Mouse (Mus musculus): Measurements from ENCODE around the gene Msh3.

The Msh3 gene

DNA sequence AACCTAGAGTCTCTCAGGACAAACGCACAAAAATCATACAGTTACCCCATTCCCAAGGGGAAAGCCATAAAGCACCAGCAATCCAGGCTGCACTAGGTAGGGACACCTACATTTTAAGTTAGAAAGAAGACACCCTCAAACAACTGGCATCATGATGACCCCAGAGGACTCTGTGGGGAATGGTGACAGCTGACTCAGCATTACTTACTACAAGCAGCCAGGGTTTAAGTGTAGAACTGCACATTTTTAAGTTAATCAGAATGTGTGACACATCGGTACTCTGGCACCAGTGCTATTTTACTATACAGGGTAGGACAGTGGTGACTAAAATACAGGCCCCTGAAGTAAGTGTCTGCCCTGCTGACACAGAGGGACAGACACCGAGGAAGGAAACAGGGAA lies 24.2 kb downstream of the Msh3 start:
- DNase-seq (ENCODE audit: low spot score in 2 of 2): no peak

DNA sequence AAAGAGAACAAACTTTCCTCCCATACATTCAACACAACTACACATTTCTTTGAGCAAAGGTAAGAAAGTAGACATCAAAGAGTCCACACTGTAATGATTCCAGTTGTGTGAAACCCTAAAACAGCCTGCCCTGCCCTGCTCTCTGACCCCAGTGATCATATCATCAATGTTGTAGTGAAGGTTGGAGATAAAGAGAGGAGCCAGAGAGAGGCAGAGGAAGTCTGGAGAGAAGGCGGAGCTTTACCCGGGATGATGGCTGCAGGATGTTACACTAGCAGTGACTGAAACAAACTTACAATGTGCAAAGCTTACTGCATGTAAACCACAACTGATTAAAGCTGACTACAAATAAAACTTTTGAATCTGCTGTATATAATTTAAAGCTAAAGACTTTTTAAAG lies 26.8 kb downstream of the Msh3 start:
- no peak for DNase-seq (ENCODE audit: low spot score in 2 of 2)

DNA sequence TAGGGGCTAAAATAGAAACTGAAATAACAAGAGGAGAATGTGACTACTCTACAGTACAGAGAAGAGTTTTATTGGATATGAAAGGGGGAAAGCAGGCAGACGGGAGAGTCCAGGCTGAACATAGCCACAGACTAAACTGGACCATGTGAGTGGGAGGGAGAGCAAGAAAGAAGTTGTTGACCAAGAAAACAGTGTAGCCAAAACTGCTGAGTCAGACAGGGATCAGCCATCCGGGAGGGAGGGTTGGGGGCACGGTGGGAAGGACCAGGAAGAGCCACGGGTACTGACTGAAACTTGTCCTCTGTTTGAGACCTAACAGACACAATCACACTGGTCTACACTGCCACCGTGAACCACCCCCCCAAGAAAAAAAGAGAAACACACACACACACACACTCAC lies 28.8 kb downstream of the Msh3 start:
- no peak for DNase-seq (ENCODE audit: low spot score in 2 of 2)

DNA sequence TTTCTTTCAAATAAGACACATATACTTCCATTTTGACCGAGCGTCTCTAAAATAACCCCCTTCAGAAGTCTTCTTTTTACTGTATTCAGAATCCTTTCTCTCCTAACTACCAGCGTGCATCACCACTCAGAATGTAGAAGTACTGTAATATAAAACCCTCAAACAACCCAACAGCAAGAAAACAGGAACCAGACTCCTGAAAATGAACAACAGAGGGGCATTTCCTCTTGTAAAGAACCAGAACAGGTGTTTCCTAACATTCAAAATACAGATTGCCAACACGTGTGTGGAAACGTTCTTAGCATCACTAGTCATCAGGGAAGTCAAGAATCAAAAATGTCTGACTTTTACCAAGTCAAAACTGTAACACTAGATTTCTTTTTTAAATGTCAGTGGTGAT lies 34.0 kb downstream of the Msh3 start:
- no peak for DNase-seq (ENCODE audit: low spot score in 2 of 2)

DNA sequence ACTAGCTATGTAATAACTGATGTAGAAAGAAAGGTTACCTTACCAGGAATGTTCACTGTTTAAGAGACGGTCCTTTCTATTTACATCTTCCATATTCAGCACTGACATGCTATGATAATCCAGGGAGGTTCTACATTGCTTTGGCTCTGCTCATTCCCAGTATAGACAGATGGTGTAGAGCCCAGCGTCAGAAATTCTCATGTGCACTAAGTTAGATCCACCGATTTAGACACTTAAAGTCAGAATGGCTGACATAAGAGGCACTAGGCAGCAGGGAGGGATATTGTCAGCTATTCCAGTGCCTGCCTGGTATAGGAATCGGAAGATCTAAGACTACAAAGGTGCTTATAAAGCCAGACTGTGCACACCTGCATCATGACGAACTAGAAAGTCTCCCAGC lies 40.2 kb downstream of the Msh3 start:
- DNase-seq (ENCODE audit: low spot score in 2 of 2): no peak

DNA sequence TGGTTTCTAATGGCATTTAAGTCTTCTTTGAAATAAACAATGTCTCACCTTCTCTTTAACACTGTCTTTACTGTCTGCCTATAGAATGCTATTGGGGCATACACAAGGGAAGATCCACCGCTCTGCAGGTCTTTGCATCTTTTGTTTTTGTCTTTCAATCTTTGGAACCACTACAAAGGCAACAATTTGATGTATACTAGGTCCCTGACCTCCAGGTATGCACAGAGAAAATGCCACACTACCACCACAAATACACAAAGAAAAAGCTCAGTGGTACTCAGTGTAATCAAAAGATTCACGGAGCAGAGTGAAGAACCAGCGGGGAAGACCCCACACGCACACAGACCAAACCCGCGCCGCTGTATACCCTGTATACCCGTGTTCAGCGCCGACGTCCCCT lies 49.1 kb downstream of the Msh3 start, which contains the start of gene Gm20379:
Gm20379 (plus strand) TSS at position 301 of the 400 bp plus-strand sequence.
- no peak for DNase-seq (ENCODE audit: low spot score in 2 of 2)

DNA sequence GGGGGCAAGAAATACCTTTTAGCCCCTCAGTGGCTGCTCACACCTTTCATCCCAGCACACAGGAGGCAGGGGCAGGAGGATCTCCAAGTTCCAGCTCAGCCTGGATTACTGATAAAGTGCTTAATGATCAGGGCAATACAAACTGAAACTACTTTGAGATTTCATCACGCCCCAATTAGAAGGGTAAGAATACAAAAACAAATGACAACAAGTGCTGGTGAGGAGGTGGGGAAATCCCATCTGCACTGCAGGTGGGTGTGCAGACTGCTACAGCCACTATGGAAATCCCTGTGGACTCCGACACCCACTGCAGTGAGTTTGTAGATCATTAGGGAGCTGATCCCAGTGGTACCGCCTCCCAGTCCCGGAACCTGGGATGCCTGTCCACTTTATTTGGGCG lies 50.5 kb downstream of the Msh3 start:
- DNase-seq (ENCODE audit: low spot score in 2 of 2): no peak

DNA sequence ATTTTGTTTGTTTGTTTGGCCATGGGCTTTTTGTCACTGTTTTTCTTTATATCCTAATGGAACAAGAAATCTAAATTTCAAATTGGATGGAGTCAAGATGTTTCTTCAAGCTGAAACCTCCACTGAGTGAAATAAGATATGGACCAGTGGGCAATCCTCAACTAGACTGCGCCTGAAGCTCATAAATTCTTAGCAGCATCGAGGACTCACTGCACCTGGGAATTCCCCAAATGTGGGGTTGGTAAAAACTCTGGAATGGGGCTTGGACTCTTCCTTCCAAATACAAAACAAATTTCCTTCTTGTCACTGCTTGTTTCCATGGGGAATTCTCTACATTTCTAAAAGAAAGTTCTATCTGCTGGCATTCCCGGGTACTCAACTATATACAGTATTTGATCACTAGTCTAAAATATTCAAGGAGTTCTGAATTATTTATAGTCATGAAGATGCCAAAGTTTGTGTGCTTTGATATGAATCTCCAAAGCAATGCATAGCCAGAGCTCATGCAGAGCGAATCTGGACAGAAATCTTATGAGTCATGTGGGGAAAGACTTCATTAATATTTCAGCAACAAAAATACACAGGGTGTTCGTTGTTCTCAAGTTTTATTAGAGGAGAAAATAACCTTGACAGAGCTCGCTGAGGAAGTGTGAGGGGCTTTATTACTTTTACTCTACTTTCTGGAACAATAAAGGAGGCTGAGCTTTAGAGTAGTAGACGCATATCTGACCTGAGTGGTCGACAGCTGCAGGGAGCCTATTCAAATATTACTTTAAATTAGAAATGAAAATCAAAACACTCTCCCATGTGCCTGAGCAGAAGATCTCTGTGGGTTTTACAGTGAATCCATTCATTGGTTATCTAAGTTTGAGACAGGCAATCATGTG lies 51.5 kb downstream of the Msh3 start:
- no peak for DNase-seq (ENCODE audit: low spot score in 2 of 2)

DNA sequence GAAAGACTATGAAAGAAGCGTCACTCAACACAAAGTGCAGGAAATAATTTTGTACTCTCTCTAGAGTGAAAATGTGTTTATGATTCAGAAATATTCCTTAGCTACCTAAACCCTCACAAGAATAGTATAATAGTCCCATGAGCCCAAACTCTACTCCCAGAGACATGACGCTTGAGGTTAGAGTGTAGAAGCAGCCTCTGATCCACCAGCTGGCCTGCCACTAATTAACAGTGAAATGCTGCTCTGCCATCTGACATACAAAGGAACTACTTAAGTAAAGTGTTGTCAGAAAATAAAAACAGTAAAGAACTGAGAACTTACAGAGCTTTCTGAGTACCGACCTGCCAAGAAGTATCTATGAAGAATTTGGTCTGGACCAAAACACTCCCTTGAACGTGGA lies 52.3 kb downstream of the Msh3 start:
- no peak for DNase-seq (ENCODE audit: low spot score in 2 of 2)

DNA sequence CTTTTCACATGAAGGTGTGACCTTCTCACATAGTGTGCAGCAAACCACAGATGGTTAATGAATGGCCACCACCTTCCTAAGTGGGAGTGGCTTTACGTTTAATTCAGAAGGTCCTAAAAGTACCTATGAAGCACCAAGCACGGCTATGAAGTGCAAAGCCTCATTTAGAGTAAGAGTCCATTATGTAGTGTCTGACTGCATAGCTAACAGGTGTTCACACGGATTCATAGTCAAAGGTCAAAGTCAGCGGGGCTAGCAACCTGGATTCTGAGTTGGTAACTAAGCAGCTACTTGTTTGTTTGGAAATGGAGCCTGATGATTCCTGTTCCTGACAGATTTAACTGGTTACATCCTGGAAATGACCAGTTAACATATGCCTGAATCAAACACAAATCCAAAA lies 53.0 kb downstream of the Msh3 start:
- no peak for DNase-seq (ENCODE audit: low spot score in 2 of 2)

DNA sequence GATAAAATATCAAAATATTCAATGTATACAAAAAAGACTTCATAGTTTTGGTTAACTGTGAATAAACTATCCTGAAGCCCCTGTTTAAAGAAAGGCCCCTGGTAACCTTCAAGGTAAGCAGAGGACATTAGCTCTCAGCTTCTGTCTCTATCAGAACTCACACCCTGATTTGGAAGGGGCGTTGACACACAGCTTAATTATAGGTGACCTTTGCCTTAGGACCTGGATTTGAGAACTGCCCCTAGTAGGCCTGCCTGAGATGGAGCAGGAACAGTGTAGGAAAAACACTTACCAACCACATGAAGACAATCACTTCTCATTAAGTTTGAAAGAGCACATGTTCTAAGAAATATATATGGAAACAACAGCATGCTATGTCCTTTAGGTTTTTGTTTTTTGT lies 55.3 kb downstream of the Msh3 start:
- no peak for DNase-seq (ENCODE audit: low spot score in 2 of 2)

DNA sequence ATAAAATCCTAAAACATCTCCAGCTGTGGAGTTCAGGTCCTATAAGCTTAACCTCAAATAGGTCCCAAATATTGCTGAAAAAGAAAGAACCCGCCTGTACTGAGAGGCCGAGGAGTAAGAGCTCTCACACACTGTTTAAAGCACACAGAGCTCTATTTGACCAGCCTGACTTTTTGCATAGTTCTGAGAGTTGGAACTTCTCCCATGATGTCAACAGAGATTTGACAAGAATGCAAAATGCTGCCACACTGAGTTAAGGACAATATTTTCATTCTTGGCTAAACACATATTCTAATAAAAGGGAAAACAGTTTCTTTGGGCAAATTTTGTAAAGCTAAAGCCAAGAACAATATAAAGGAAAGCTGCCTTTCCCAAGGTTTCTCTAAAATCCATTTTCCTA lies 57.8 kb downstream of the Msh3 start:
- DNase-seq (ENCODE audit: low spot score in 2 of 2): no peak

DNA sequence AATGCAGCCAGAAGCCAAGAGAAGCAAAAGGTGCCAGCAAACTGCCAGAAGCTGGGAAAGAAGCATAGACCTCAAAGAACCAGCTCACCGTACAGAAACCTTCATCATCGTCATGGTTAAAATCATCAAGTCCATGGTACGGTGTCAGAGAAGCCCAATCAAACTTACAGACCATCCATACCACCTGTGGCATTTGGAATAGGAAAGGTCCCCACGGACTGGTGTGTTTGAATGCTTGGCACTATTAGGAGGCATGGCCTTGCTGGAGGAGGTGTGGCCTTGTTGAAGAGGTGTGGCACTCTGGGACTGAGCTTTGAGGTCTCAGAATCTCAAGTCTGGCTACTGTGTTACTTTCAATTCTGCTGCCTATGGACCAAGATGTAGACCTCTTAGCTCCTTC lies 58.3 kb downstream of the Msh3 start:
- DNase-seq (ENCODE audit: low spot score in 2 of 2): no peak

DNA sequence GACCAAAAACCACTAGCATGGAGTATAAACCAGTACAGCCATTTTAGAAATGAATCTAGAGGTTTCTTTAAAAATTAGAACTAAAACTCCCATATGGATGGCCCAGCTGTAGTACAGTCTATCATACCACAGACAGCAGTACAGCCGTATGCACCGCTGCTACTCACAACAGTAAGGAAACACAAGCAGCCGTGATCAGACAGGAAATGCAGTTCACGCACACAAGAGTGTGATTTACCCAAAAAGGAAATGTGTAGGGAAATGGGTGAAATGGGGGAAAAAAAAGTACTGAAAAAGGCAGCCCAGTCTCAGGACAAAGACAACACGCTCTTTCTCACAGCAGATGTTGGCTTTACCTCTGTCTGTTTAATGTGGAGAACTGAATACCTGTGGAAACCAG lies 60.9 kb downstream of the Msh3 start:
- DNase-seq (ENCODE audit: low spot score in 2 of 2): no peak

DNA sequence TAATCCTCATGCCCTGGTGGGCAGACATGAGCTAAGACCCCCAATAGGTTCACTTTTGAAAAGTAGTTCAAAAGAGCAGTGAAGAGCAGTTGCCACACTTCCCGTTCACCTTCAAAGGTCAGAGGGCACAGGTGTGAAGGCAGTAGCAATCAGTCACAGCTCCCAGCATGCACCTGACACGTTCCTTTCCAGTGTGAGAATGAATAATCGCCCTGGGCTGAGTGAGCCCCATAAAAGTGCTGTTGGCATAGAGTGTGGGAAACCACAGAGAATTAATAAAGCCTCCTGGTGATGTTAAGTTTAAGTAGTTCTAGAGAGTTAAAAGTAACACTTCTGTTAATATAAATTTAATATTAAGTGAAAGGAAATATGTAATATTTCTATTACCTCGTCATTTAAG lies 63.2 kb downstream of the Msh3 start:
- no peak for DNase-seq (ENCODE audit: low spot score in 2 of 2)

DNA sequence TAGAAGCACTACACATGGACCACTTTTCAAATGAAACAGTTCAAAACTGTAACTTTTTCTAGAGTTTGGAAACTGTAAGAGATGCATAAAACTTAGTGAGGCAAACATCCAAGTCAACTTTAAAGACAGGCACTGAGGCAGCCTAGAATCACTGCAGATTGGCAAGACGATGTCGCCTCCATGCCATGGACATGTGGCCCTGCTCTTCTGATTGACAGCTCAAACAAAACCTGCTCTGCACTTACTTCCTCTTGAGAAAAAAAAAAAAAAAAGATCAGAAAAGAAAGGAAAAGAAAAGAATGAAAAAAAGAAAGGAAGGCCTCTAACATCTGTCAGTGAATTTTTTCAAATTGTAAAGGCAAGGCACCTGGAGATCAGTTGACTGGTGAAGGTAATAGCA lies 77.8 kb downstream of the Msh3 start:
- DNase-seq (ENCODE audit: low spot score in 2 of 2): no peak

DNA sequence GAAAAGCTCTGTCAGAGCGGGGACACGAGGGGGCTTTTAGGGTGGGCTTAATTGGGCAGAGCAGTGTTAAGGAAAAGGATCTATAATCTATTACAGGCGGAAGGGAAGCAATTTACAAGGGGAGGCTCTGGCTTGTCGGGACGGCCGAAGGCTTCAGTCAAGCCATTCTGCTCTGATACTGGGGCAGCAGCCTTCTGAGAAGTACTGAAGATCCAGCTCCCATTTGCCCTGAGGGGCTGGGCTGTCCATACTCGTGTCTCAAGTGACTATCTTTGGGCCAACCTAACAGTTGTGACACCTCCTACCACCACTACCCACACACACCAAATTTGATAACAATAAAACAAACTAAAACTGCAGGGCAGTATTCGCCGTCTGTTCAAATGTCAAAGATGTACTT lies 79.5 kb downstream of the Msh3 start:
- no peak for DNase-seq (ENCODE audit: low spot score in 2 of 2)

DNA sequence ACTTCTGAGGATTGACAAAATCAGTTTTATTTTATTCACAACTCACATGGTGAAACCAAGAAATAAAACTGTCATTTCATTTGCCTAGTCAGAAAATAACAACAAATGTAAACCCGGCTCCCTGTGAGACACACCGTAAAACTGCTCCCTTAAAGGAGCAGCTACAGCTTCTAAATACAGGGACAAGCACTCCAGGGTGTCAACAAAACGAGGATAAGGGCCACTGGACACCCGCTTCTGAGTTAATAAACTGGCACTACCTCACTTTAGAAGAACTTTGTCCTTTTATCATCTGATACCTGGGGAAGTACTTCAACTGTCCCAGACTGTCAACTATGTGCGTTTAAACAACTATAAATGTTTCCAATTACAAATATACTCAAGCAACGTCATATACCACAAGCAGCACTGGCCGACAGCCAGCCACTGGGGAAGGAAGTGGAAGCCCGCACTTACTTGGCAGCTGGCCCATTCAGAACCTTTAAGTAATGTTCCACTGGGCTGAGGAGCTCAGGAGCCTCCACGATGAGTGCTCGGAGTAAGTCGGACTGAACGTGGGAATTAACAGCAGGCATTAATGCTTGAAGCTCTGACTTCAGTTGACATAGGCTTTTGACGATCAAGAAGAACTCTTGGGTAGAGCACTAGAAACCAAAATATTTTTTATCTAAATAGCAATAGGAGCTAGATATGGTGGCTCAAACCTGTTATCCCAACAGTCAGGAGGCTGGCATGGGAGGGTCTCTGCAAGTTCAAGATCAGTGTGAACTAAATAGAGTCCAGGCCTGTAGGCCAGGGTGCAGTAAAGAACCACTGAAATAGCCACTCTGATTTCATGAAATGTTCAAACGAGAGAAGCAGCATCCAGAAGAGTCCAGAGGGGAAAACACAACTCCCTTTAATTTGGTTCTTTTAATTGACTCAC lies 80.3 kb downstream of the Msh3 start:
- DNase-seq (ENCODE audit: low spot score in 2 of 2): peak in 1 of 2 experiments; percentile 20

DNA sequence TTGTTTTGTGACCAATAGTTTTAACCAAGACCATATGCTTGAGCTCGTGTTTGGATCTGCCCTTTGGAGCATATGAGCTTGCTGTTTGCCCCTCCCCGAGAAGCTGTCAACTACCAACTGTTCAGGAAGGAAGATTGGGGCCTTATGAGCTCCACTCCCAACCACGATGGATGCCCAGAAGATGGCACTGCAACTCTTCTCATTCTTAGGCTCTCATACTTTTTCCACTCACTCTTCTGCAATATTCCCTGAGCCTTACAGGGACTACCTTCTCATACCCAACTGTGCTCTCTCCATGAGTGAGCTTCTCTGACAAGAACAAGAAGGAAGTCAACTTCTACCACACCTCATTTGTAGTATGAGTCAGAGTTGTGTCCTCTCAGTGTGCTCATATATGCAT lies 87.7 kb downstream of the Msh3 start:
- no peak for DNase-seq (ENCODE audit: low spot score in 2 of 2)

DNA sequence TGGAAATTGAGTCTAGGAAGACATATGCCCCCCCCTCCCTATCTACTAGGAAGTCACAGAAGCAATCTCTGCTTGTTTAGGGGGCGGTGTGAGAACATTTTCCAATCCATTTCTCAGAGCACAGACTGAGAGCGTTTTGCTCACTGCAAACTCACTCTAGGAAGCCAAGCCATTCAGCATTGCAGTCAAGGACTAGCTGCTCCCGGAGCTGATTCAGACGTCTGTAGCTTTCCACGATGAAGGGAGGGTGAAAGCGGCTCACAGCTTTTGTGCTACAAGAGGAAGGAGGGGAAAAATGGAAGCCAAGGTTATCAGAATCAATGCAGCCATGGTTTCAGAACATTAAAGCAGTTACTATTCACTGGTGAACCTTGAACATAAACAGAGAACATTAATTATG lies 91.2 kb downstream of the Msh3 start:
- DNase-seq (ENCODE audit: low spot score in 2 of 2): no peak

DNA sequence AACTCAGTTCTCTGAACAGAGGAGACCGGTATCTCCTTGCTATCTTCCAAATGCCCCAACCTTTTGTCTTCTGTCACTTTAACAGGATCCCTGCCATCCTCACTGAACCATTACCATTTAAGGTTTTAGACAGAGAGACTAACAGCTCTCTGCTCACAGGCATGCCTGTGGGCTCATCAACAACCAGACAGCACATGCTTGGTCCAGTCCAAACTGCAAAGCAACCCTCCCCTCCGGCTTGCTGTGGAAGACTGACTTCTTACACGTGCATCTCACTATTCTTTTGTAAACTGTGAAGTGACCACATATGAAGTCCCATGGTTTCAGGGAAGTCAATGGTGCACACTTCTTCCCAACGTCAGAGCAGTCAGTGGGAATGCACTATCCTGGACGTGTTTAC lies 93.5 kb downstream of the Msh3 start:
- no peak for DNase-seq (ENCODE audit: low spot score in 2 of 2)

DNA sequence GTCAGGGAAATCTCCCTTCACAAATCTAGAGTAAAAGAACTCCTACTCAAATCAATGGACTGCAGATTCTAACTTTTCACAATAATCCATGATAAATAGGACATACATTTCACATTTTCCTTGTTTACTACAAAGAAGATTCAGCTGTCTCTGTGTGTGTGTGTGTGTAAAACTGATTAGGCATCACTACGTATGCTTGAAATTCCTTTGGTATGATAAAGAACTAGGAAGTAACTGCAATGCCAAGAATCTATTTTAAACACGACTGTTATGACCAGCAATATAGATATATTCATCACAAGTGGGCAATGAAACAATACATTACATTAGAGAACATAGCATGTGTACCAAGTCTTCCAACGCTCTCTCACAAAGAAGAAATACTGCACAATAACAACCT lies 99.3 kb downstream of the Msh3 start:
- DNase-seq (ENCODE audit: low spot score in 2 of 2): no peak

DNA sequence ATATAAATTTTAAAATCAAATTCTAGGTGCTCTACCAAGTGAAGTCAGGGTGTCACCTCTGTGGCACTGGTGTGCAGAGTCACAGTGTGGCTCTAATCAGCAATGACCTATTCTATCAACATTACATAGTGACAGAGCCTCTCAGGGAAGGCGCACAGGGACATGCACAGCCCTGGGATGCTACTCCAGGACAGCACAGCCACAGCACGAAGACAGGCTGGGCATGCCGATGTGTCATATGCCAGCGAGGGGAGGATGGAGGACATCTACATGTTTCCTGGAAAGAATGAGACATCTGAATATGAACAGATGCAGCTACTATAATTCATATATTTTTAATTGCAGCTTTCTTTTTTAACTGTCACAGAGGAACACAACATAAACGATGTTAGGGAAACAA lies 101.0 kb downstream of the Msh3 start:
- DNase-seq (ENCODE audit: low spot score in 2 of 2): no peak
